Mouse (Mus musculus): ENCODE data around the gene Acp4. TPM values are rescaled to one million over a fixed set of nuclear protein-coding genes. Genes with fewer than 3 reads are reported as not detected.

Gene Acp4
- not detected in 2 replicates for polyA plus RNA-seq (2014; fragmentation: Nextera tagmentation; extraction: Ambion mirVana)

DNA sequence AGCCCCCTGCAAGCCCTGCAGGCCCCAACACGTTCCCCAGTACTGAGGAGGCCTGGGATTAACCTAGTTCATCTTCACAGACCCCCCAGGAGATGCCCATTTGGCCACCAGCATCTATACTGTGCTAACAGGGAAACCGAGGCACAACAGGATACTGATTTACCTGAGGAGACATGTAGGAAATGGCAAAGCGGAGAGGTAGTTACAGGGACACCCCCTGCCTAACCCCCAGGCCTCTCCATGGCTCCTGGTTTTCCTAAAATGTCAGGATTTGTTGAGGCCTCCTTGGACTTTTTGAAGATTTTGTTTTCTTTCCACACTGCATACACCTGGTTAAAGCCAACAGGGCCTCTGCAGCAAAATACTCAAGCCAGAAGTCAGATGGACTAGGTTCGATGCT lies at the start of gene Acp4:
Gene Acp4 (minus strand): TSS at position 101 of the 400 bp plus-strand sequence.
- WGBS: 72% methylated on average over 4 of the region's 4 CpGs

DNA sequence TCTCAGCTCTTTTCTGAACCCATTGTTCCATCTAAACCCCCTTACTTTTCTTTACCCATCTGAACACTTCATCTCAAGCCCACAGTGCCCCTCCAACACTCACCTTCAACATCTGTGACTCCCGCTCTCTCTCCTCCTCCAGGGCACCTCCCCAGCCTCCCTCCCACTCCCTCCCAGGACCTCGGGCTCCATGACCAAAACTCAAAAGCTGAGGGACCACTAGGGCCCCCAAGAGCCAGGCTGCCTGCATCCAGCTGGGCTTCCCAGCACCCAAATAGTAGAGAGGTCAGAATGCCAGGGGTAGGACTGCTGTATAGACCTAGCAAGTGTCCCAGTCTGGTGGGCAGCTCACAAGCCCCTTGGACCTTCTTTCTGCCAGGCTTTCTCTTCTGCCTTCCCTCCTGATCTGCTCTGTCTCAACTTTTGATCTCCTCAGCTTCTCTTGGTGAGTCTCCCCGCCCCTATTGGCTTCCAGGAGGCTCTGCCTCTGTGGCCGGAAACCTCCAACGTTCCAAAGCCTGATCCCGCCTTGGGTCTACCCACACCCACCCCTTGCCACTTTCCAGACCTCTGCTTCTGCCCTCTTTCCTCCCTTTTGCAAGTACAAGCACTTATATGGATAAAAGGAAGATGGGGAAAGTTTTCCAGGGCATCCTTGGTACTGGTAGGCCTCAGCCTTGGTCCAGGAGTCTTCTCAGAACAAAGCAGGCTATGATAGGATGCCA lies 49.5 kb upstream of the Acp4 start, which contains the start of gene Clec11a:
Gene Clec11a (minus strand): TSS at position 387 of the 725 bp plus-strand sequence.
- no peaks in the 10 kb centered on the region for H3K9me3 ChIP-seq (ENCODE audit: control insufficient read depth, low read length)
- H3K27ac ChIP-seq (replicated peaks in 1 of 2; ENCODE audit: control insufficient read depth in 1 of 2, insufficient read depth in 1 of 2, low read depth in 2 of 2, low read length in 2 of 2): 0 out of 4 replicates have a peak within 1 kb of the TSS, but pooled peaks of 1 of the 2 experiments have one; percentile 45
- peaks cover 45% of the 10 kb centered on the region for H3K27me3 ChIP-seq (ENCODE audit: control insufficient read depth, insufficient read depth, low read length)
- H3K4me1 ChIP-seq (ENCODE audit: control insufficient read depth in 2 of 2, insufficient read depth in 2 of 2, low read length in 2 of 2): peaks cover 3 to 19% of the 10 kb centered on the region in 2 experiments; a peak in 3 of 4 replicates
- peak within 1 kb of the TSS; percentile 58 to 71; a peak in 2 of 4 replicates for H3K4me3 ChIP-seq (ENCODE audit: control insufficient read depth in 1 of 2, insufficient read depth in 1 of 2, low read depth in 1 of 2, low read length in 2 of 2)
- WGBS: 69% methylated on average over 6 of the region's 6 CpGs
- H3K9ac ChIP-seq (ENCODE audit: low read length): no peak within 1 kb of the TSS
- no peaks in the 10 kb centered on the region for H3K36me3 ChIP-seq (ENCODE audit: control insufficient read depth, insufficient read depth, low read length)
- ATAC-seq (ENCODE audit: insufficient number of reproducible peaks, insufficient read depth, low FRiP score, low read depth): no peak
- peak within 1 kb of the TSS; percentile 90 for H3K4me2 ChIP-seq (ENCODE audit: low read length)

More for the DNA sequence above, at the start of gene Acp4:
- Histone ChIP-seq H3K36me3 (ENCODE audit: control insufficient read depth, insufficient read depth, low read length) (peaks cover 19% of the 10 kb centered on the region), H3K9me3 (ENCODE audit: control insufficient read depth, low read length) (no peaks in the 10 kb centered on the region), H3K4me2 (ENCODE audit: low read length) (no peak within 1 kb of the TSS), H3K4me1 (ENCODE audit: control insufficient read depth in 2 of 2, insufficient read depth in 2 of 2, low read length in 2 of 2) (peaks cover 5 to 7% of the 10 kb centered on the region in 2 experiments; a peak in 3 of 4 replicates), H3K27ac (replicated peaks in 1 of 2; ENCODE audit: control insufficient read depth in 1 of 2, insufficient read depth in 1 of 2, low read depth in 2 of 2, low read length in 2 of 2) (no peak within 1 kb of the TSS), H3K4me3 (ENCODE audit: control insufficient read depth in 1 of 2, insufficient read depth in 1 of 2, low read depth in 1 of 2, low read length in 2 of 2) (no peak within 1 kb of the TSS), H3K9ac (ENCODE audit: low read length) (no peak within 1 kb of the TSS), H3K27me3 (ENCODE audit: control insufficient read depth, insufficient read depth, low read length) (peaks cover 3% of the 10 kb centered on the region; the same call in 1 of the 2 replicates)
- no peak for ATAC-seq (ENCODE audit: insufficient number of reproducible peaks, insufficient read depth, low FRiP score, low read depth)

DNA sequence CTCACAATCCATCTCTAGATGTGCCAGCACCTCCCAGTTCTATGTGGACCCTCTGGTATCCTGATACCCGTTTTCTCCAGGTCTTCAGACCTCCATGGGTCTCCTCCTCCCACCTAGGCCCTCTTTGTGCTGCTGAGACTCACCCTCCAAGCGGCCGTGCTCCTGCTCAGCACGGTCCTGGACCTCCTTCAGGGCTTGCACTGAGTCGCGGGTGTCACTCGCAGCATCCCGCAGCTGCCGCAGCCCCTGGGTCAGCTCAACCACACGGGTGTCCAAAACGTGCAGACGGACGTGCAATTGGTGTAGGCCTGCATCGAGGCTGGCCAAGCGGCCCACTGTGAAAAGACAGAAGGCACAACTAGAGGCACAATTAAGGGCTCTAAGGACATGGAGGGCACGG lies 48.5 kb upstream of the Acp4 start:
- H3K36me3 ChIP-seq (ENCODE audit: control insufficient read depth, insufficient read depth, low read length): no peaks in the 10 kb centered on the region
- WGBS: 13% methylated on average over 16 of the region's 16 CpGs
- H3K27me3 ChIP-seq (ENCODE audit: control insufficient read depth, insufficient read depth, low read length): peaks cover 38% of the 10 kb centered on the region
- peaks cover 3 to 12% of the 10 kb centered on the region in 2 experiments; a peak in 3 of 4 replicates for H3K4me1 ChIP-seq (ENCODE audit: control insufficient read depth in 2 of 2, insufficient read depth in 2 of 2, low read length in 2 of 2)
- H3K4me2 ChIP-seq (ENCODE audit: low read length): peak overlapping the region; percentile 90
- no peak for ATAC-seq (ENCODE audit: insufficient number of reproducible peaks, insufficient read depth, low FRiP score, low read depth)
- H3K27ac ChIP-seq (replicated peaks in 1 of 2; ENCODE audit: control insufficient read depth in 1 of 2, insufficient read depth in 1 of 2, low read depth in 2 of 2, low read length in 2 of 2): 0 out of 4 replicates have a peak overlapping the region, but pooled peaks of 1 of the 2 experiments have one; percentile 45
- no peaks in the 10 kb centered on the region for H3K9me3 ChIP-seq (ENCODE audit: control insufficient read depth, low read length)
- no peak overlapping the region for H3K9ac ChIP-seq (ENCODE audit: low read length)
- peak overlapping the region; percentile 58 to 71; a peak in 3 of 4 replicates for H3K4me3 ChIP-seq (ENCODE audit: control insufficient read depth in 1 of 2, insufficient read depth in 1 of 2, low read depth in 1 of 2, low read length in 2 of 2)

DNA sequence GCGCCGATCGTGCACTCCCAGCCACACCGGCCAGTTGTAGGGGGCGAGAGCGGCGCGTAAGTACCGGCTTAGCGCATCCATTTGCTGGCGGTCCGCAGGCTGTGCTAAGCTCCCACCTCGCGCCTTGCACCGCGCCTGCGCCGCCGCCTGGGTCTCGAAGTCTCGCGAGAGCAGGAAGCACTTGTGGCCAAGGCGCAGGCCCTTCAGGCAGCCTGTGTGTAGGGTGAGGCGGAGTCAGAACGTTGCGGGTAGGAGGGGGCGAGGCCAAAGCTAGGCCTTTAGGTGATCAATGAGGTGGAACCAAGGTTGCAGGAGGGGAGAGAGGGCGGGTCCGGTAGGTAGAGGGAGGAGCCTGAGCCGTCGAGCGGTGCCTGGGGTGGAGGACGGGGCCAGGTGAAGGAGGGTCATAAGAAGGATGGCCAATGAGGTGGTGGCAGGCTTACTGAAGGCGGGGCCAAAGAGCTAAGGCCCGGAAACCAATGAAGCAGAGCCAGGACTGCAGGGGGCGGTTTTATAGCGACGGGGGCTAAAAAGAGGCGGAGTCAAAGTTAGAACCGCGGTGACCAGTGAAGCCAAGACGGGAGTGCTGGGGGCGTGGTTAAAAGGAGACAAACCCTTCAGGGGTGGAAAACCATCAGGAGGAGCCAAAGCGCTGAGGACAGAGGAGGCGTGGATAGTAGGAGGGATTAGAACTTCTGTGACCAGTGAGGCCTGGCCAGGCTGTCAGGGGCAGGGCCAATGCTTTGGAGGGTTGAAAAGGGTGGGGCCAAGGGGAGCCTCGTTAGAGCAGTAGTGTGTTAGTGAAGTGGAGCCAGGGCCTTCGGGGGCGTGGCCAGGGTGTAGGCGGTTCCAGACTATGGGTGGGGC lies 47.8 kb upstream of the Acp4 start:
- Histone ChIP-seq H3K4me3 (ENCODE audit: control insufficient read depth in 1 of 2, insufficient read depth in 1 of 2, low read depth in 1 of 2, low read length in 2 of 2) (peak overlapping the region; percentile 58 to 71), H3K4me1 (ENCODE audit: control insufficient read depth in 2 of 2, insufficient read depth in 2 of 2, low read length in 2 of 2) (peaks cover 3 to 7% of the 10 kb centered on the region in 2 experiments; a peak in 3 of 4 replicates), H3K27ac (replicated peaks in 1 of 2; ENCODE audit: control insufficient read depth in 1 of 2, insufficient read depth in 1 of 2, low read depth in 2 of 2, low read length in 2 of 2) (peak overlapping the region; percentile 61 to 84), H3K9me3 (ENCODE audit: control insufficient read depth, low read length) (no peaks in the 10 kb centered on the region), H3K36me3 (ENCODE audit: control insufficient read depth, insufficient read depth, low read length) (no peaks in the 10 kb centered on the region), H3K27me3 (ENCODE audit: control insufficient read depth, insufficient read depth, low read length) (peaks cover 35% of the 10 kb centered on the region), H3K9ac (ENCODE audit: low read length) (peak overlapping the region; percentile 89), H3K4me2 (ENCODE audit: low read length) (peak overlapping the region; percentile 90)
- ATAC-seq (ENCODE audit: insufficient number of reproducible peaks, insufficient read depth, low FRiP score, low read depth): peak; percentile 93
- under 1% methylated on average over 49 of the region's 49 CpGs for WGBS

DNA sequence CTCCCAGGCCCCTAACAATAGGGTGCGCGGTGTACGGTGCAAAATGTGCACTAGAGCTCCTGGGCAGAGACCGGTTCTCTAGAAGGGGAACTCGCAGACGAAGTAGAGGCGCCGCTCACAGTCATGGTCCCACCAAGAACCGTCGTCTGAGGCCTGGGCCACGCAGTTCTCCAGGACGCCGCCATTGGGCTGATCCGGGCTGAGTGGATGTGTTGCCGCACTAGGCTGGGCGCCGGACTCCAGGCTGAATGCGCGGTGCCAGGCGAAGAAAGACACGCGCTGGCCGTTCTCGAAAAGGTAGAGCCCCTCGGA lies 47.2 kb upstream of the Acp4 start:
- Histone ChIP-seq H3K27ac (replicated peaks in 1 of 2; ENCODE audit: control insufficient read depth in 1 of 2, insufficient read depth in 1 of 2, low read depth in 2 of 2, low read length in 2 of 2) (peak overlapping the region; percentile 61 to 84), H3K9me3 (ENCODE audit: control insufficient read depth, low read length) (no peaks in the 10 kb centered on the region), H3K36me3 (ENCODE audit: control insufficient read depth, insufficient read depth, low read length) (no peaks in the 10 kb centered on the region), H3K9ac (ENCODE audit: low read length) (peak overlapping the region; percentile 89), H3K4me2 (ENCODE audit: low read length) (peak overlapping the region; percentile 90), H3K4me1 (ENCODE audit: control insufficient read depth in 2 of 2, insufficient read depth in 2 of 2, low read length in 2 of 2) (peaks cover 3 to 7% of the 10 kb centered on the region in 2 experiments; a peak in 3 of 4 replicates), H3K4me3 (ENCODE audit: control insufficient read depth in 1 of 2, insufficient read depth in 1 of 2, low read depth in 1 of 2, low read length in 2 of 2) (peak overlapping the region; percentile 58 to 71), H3K27me3 (ENCODE audit: control insufficient read depth, insufficient read depth, low read length) (peaks cover 32% of the 10 kb centered on the region)
- ATAC-seq (ENCODE audit: insufficient number of reproducible peaks, insufficient read depth, low FRiP score, low read depth): peak; percentile 25; the same call in 1 of the 2 replicates
- under 1% methylated on average over 25 of the region's 25 CpGs for WGBS

DNA sequence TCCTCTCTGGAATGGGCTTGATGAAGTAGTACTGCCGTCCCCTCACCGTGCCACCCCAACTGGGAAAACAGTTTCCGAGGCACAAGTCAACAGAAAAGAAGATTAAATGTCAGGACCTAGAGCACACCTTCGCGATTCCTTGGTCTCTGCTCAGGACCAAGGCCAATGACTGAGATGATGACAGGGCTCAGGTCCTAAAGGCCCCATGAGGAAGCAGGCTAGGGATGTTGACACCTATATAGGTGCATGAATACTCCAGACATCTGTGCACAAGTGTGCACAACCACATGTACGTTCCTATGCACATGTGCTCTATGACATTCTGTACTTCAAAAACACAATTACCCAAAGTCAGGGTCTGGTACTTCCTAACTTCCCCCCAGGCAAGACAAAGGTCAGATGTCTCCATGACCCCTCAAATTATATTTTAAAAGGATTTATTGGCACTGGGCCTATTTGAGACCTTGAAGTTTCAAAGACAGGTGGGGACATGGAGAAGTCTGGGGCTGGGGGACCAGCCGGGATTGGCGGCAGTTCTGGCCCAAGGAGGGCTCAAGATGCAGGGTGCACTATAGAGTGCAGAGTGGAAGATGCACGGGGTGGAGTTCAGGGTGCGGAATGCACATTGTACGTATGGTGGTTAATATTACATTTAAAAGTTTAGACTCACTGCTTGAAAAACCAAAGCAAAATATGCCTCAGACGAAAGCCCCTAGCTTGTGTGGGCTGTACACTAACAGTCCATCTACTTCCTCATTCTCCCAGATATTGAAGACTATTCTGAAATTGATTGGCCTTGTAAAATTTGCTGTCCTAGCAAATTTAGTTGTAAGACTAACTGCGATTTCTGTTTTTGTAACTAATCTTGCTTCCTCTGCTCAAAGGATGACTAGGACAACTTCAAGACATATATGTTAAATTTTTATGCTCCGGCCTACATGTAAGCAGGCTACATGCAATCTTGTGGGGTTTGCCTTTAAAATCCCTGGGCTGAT lies 46.5 kb upstream of the Acp4 start:
- peak overlapping the region; percentile 90 for H3K4me2 ChIP-seq (ENCODE audit: low read length)
- peak overlapping the region; percentile 89 for H3K9ac ChIP-seq (ENCODE audit: low read length)
- H3K36me3 ChIP-seq (ENCODE audit: control insufficient read depth, insufficient read depth, low read length): no peaks in the 10 kb centered on the region
- H3K4me1 ChIP-seq (ENCODE audit: control insufficient read depth in 2 of 2, insufficient read depth in 2 of 2, low read length in 2 of 2): peaks cover 3 to 7% of the 10 kb centered on the region in 2 experiments; a peak in 3 of 4 replicates
- WGBS: 85% methylated on average over 14 of the region's 14 CpGs
- ATAC-seq (ENCODE audit: insufficient number of reproducible peaks, insufficient read depth, low FRiP score, low read depth): no peak
- H3K27ac ChIP-seq (replicated peaks in 1 of 2; ENCODE audit: control insufficient read depth in 1 of 2, insufficient read depth in 1 of 2, low read depth in 2 of 2, low read length in 2 of 2): 0 out of 4 replicates have a peak overlapping the region, but pooled peaks of 1 of the 2 experiments have one; percentile 61
- H3K27me3 ChIP-seq (ENCODE audit: control insufficient read depth, insufficient read depth, low read length): peaks cover 24% of the 10 kb centered on the region
- peak overlapping the region; percentile 58 to 71; a peak in 3 of 4 replicates for H3K4me3 ChIP-seq (ENCODE audit: control insufficient read depth in 1 of 2, insufficient read depth in 1 of 2, low read depth in 1 of 2, low read length in 2 of 2)
- no peaks in the 10 kb centered on the region for H3K9me3 ChIP-seq (ENCODE audit: control insufficient read depth, low read length)

All from heart, embryonic 14.5 days (tissue).